Mouse (Mus musculus) heart, adult 2 months (tissue): ENCODE measurements around the gene Prss36. TPM values are rescaled to one million over a fixed set of nuclear protein-coding genes. Genes with fewer than 3 reads are reported as not detected.
"Not testable (repeated sequence)": the region's sequence is repeated elsewhere in the genome, so short reads cannot be mapped to it uniquely, and the experiment has no call there.

Source experiments
- DNase-seq, 2 experiments: peaks; one replicate each; pipeline ENCODE4 v3.0.0; 2021
- H3K27ac ChIP-seq: fragments of 200-600 bp; 2 replicates; pipeline ENCODE4 v1.8.1; 2022
- H3K27me3 ChIP-seq: fragments of 200-500 bp; 2 replicates; pipeline ENCODE4 v1.6.1; 2012; ENCODE audit warnings: mild to moderate bottlenecking, low read length, inconsistent platforms, mixed read lengths; ENCODE audit not compliant: control insufficient read depth, insufficient read depth
- H3K36me3 ChIP-seq: fragments of 200-500 bp; 2 replicates; pipeline ENCODE4 v1.6.1; 2012; ENCODE audit warnings: low read length, inconsistent platforms; ENCODE audit not compliant: control insufficient read depth, insufficient read depth
- H3K4me1 ChIP-seq: fragments of 200-500 bp; 2 replicates; pipeline ENCODE4 v1.6.1; 2011; ENCODE audit warnings: low read length; ENCODE audit not compliant: control insufficient read depth, insufficient read depth
- H3K4me3 ChIP-seq: fragments of 200-600 bp; 2 replicates; pipeline ENCODE4 v1.8.1; 2022
- H3K79me2 ChIP-seq: fragments of 200-500 bp; replicated peaks from 2 replicates; pipeline ENCODE4 v1.6.1; 2012; ENCODE audit warnings: mild to moderate bottlenecking, inconsistent platforms, low read length, moderate library complexity, mixed read lengths; ENCODE audit not compliant: control insufficient read depth, insufficient read depth
- H3K9ac ChIP-seq: fragments of 200-500 bp; 2 replicates; pipeline ENCODE4 v1.6.1; 2012; ENCODE audit warnings: low read depth, mild to moderate bottlenecking, control low read depth, inconsistent platforms, low read length, mixed read lengths
- CTCF ChIP-seq: fragments of 200-600 bp; IDR thresholded peaks from 2 replicates; pipeline ENCODE4 v1.8.1; 2022; ENCODE audit warnings: antibody characterized with exemption, mild to moderate bottlenecking, moderate library complexity
- EP300 ChIP-seq: fragments of 200-500 bp; IDR thresholded peaks from 2 replicates; pipeline ENCODE4 v1.6.1; 2011; ENCODE audit warnings: low read depth, low read length, control low read depth; ENCODE audit not compliant: insufficient read depth
- POLR2A ChIP-seq: fragments of 200-500 bp; IDR thresholded peaks from 2 replicates; pipeline ENCODE4 v1.6.1; 2011; ENCODE audit warnings: mild to moderate bottlenecking, low read depth, low read length, control low read depth; ENCODE audit not compliant: insufficient read depth
- WGBS: fragments of 180-500 bp; shearing (Covaris S2); methylation state at CpG from one replicate; pipeline ENCODE4 v1.1.7; 2018; 5-methylcytosine and 5-hydroxymethylcytosine counted together
- intact Hi-C: fragments of 180-260 bp; cut with DNase I; formaldehyde crosslinking; loops from one replicate; pipeline ENCODE4 v1.15.1; 2025
- polyA plus RNA-seq: library from polyadenylated mRNA; depleted of rRNA; stranded (reverse); fragments of >200 nt; gene quantifications from 2 replicates; pipeline ENCODE4 v1.2.3, GENCODE M21; 2012
- total RNA-seq, 2 experiments: library from RNA; stranded (reverse); gene quantifications; 2 replicates each; pipeline ENCODE4 v1.2.3; 2021

The Prss36 gene
- total and polyA plus RNA-seq, 3 experiments: 6.0 to 21.4 (median 9.7) TPM

GRCm38 (mm10) chr7:127966371-127966918, 19.9 kb upstream of the Prss36 start:
- Histone ChIP-seq H3K4me1 (peaks cover 5% of the 10 kb centered on the region), H3K27me3 (no peaks in the 10 kb centered on the region), H3K9ac (peak overlapping the region; percentile 91), H3K4me3 (peak overlapping the region; percentile 93), H3K27ac (peak overlapping the region; percentile 96), H3K36me3 (peaks cover 13% of the 10 kb centered on the region), H3K79me2 (no peaks in the 10 kb centered on the region)
- TF ChIP-seq CTCF: no peak
- TF ChIP-seq POLR2A: no peak
- no peak for TF ChIP-seq EP300
- 14% methylated on average over 10 of the region's 10 CpGs for WGBS
- intact Hi-C loops: loop anchor here (1.0 kb wide), 1 partner anchor 31 kb away; no protein-coding TSS in a partner anchor
- no peak for DNase-seq

DNA sequence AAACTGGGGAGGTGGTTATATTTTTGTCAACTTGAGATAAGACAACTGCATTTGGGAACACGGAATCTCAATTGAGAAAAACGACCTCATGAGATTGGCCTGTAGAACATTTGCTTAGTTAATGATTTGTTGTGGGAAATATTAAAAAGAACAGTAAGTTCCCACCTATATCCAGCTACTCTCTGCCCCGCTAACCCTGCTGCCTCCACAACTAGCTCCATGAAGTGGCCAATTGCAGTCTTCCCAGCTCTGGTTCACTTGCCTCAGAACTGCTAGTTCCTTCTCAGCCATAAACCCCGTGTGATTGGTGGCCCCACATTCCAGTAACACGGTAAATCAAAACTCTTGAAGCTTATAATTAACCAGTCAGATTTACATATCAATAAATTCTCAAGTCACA, 12.8 kb upstream of the Prss36 start:
- Histone ChIP-seq H3K4me1 (no peaks in the 10 kb centered on the region), H3K79me2 (no peaks in the 10 kb centered on the region), H3K4me3 (no peak overlapping the region), H3K27ac (no peak overlapping the region), H3K27me3 (no peaks in the 10 kb centered on the region), H3K9ac (no peak overlapping the region), H3K36me3 (no peaks in the 10 kb centered on the region)
- WGBS: 48% methylated on average over 5 of the region's 5 CpGs
- intact Hi-C loops: no loop called here
- DNase-seq: no peak
- TF ChIP-seq CTCF: no peak
- no peak for TF ChIP-seq EP300
- no peak for TF ChIP-seq POLR2A

GRCm38 (mm10) chr7:127952864-127953581, 6.5 kb upstream of the Prss36 start:
- H3K36me3 ChIP-seq: no peaks in the 10 kb centered on the region
- H3K4me1 ChIP-seq: no peaks in the 10 kb centered on the region
- TF ChIP-seq POLR2A: no peak
- no peak for TF ChIP-seq CTCF
- no peak for TF ChIP-seq EP300
- DNase-seq: no peak
- no peaks in the 10 kb centered on the region for H3K27me3 ChIP-seq
- no peak overlapping the region for H3K27ac ChIP-seq
- H3K79me2 ChIP-seq: no peaks in the 10 kb centered on the region
- H3K4me3 ChIP-seq: no peak overlapping the region
- intact Hi-C loops: no loop called here
- H3K9ac ChIP-seq: no peak overlapping the region
- 49% methylated on average over 13 of the region's 13 CpGs for WGBS

DNA sequence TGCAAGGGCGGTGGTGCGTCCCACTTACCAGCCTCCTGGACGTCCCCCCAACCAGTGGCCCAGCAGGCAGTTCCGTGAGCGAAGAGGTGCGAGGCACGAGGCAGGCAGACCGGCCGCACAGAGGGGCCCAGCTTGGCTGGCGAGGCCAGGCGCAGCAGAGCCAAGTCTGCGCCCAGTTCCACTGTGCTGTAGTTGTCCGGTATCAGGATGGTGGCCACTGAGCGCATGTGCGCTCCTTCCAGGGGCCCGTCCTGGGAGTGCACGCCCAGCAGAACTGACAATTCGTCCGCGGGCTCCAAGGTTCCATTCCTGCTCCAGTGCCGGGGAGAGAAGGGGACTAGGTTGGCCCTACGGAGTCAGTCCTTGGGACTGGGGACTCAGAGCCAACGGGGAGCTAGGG, 1.9 kb downstream of the Prss36 start:
- peak overlapping the region; percentile 42; the same call in 1 of the 2 replicates for H3K9ac ChIP-seq
- no peak overlapping the region for H3K27ac ChIP-seq
- H3K79me2 ChIP-seq: no peaks in the 10 kb centered on the region
- WGBS: 9% methylated on average over 23 of the region's 23 CpGs
- no peaks in the 10 kb centered on the region; the same call in 1 of the 2 replicates for H3K27me3 ChIP-seq
- DNase-seq: peak in 1 of 2 experiments; percentile 39
- no peaks in the 10 kb centered on the region for H3K36me3 ChIP-seq
- intact Hi-C loops: no loop called here
- H3K4me1 ChIP-seq: no peaks in the 10 kb centered on the region
- TF ChIP-seq POLR2A (no peak), CTCF (peak; percentile 16; the same call in 1 of the 2 replicates), EP300 (no peak)
- no peak overlapping the region for H3K4me3 ChIP-seq

GRCm38 (mm10) chr7:127942097-127942496, 4.4 kb downstream of the Prss36 start:
- peak; percentile 33 for TF ChIP-seq CTCF
- H3K36me3 ChIP-seq, H3K27ac ChIP-seq, H3K27me3 ChIP-seq, H3K79me2 ChIP-seq, DNase-seq, H3K4me1 ChIP-seq, H3K4me3 ChIP-seq, intact Hi-C loops, H3K9ac ChIP-seq: not testable (repeated sequence)
- WGBS: 54% methylated on average over 2 of the region's 2 CpGs

GRCm38 (mm10) chr7:127936216-127936884, 10.2 kb downstream of the Prss36 start:
- WGBS: 59% methylated on average over 18 of the region's 18 CpGs
- DNase-seq: no peak
- H3K4me1 ChIP-seq: no peaks in the 10 kb centered on the region; the same call in 1 of the 2 replicates
- peak overlapping the region; percentile 85 for H3K4me3 ChIP-seq
- H3K27me3 ChIP-seq: no peaks in the 10 kb centered on the region
- no peaks in the 10 kb centered on the region for H3K36me3 ChIP-seq
- H3K9ac ChIP-seq: peak overlapping the region; percentile 92
- peak overlapping the region; percentile 71; the same call in 1 of the 2 replicates for H3K27ac ChIP-seq
- intact Hi-C loops: no loop called here
- TF ChIP-seq EP300: no peak
- TF ChIP-seq CTCF: no peak
- no peak for TF ChIP-seq POLR2A
- H3K79me2 ChIP-seq: no peaks in the 10 kb centered on the region
